10 mouse cellular contexts compared by ENCODE assay signal in genomic region chr11:109504977-109505376, GRCm38 (mm10). TPM values are rescaled to one million over a fixed set of nuclear protein-coding genes. Genes with fewer than 3 reads are reported as not detected.
DNase-seq lines count a peak whose midpoint lies in the region; ATAC-seq lines count a peak whose summit lies in the region.
"Had no signal": no experiment of that assay in that cellular context is flagged by ENCODE, and none has a peak within 500 bp of the region (broad histone marks: within the 10 kb centered on the region; RNA-seq: fewer than 3 reads in every experiment).

No protein-coding gene starts in this region.

- H3K9me3 ChIP-seq in heart, embryonic 11.5 days (replicated peaks; ENCODE audit: control insufficient read depth, low read length), result no peaks in the 10 kb centered on the region
- no peaks in the 10 kb centered on the region for H3K9me3 ChIP-seq in kidney, embryonic 14.5 days (ENCODE audit: control insufficient read depth, low read length)
- H3K9me3 ChIP-seq: hindbrain, embryonic 12.5 days; liver, embryonic 13.5 days had no signal

- H3K4me3 ChIP-seq in heart, embryonic 11.5 days (ENCODE audit: low read depth, low read length), result no peak overlapping the region
- H3K4me3 ChIP-seq in kidney, embryonic 14.5 days (ENCODE audit: low read length), result no peak overlapping the region
- H3K4me3 ChIP-seq: hindbrain, embryonic 12.5 days; liver, embryonic 13.5 days had no signal

- no peaks in the 10 kb centered on the region for H3K27me3 ChIP-seq in heart, embryonic 11.5 days (ENCODE audit: control insufficient read depth, insufficient read depth, low read length)
- H3K27me3 ChIP-seq in kidney, embryonic 14.5 days (ENCODE audit: control insufficient read depth, insufficient read depth, low read length), result no peaks in the 10 kb centered on the region
- H3K27me3 ChIP-seq: hindbrain, embryonic 12.5 days; liver, embryonic 13.5 days had no signal

- no peak for ATAC-seq in heart, embryonic 11.5 days (replicated peaks; ENCODE audit: insufficient number of reproducible peaks, low FRiP score, low TSS enrichment)
- peak; percentile 44; the same call in 1 of the 2 replicates for ATAC-seq in kidney, embryonic 14.5 days (ENCODE audit: low FRiP score, low TSS enrichment)
- no peak for ATAC-seq in megakaryocyte-erythroid progenitor cell, adult 5-6 weeks (replicated peaks; ENCODE audit: low FRiP score, low TSS enrichment, poor library complexity, severe bottlenecking)

- 61% methylated on average over 9 of the region's 9 CpGs for WGBS in heart, embryonic 11.5 days (ENCODE audit: insufficient replicate concordance)
- WGBS in kidney, embryonic 14.5 days, result 50% methylated on average over 9 of the region's 9 CpGs

- no peaks in the 10 kb centered on the region for H3K36me3 ChIP-seq in heart, embryonic 11.5 days (ENCODE audit: control insufficient read depth, insufficient read depth, low read length)
- no peaks in the 10 kb centered on the region for H3K36me3 ChIP-seq in kidney, embryonic 14.5 days (ENCODE audit: control insufficient read depth, insufficient read depth, low read length)
- H3K36me3 ChIP-seq: hindbrain, embryonic 12.5 days; liver, embryonic 13.5 days had no signal

- H3K4me2 ChIP-seq in heart, embryonic 11.5 days, result no peak overlapping the region
- no peak overlapping the region for H3K4me2 ChIP-seq in kidney, embryonic 14.5 days (replicated peaks; ENCODE audit: low read depth, low read length)
- H3K4me2 ChIP-seq: hindbrain, embryonic 12.5 days; liver, embryonic 13.5 days had no signal

- peak; percentile 58 to 63 for DNase-seq in heart, adult 18-20 months
- peak; percentile 57 for DNase-seq in MN1 (ENCODE audit: low spot score)
- peak; percentile 96 to 98 for DNase-seq in cerebellum, adult 18-20 months
- no peak for DNase-seq in thymus, postnatal 10 days (ENCODE audit: low spot score in 2 of 2)
- DNase-seq in urinary bladder, postnatal 25 days (ENCODE audit: low spot score), result no peak
- DNase-seq: liver, embryonic 13.5 days had no signal

- no peak overlapping the region for H3K27ac ChIP-seq in heart, embryonic 11.5 days (ENCODE audit: low read depth, low read length)
- no peak overlapping the region for H3K27ac ChIP-seq in kidney, embryonic 14.5 days (ENCODE audit: low read depth, low read length)
- H3K27ac ChIP-seq: hindbrain, embryonic 12.5 days; liver, embryonic 13.5 days had no signal

- H3K9ac ChIP-seq in heart, embryonic 11.5 days (ENCODE audit: low read depth, low read length), result no peak overlapping the region
- H3K9ac ChIP-seq in kidney, embryonic 14.5 days (ENCODE audit: low read depth, low read length), result 0 out of 2 replicates have a peak overlapping the region, but pooled peaks have one; percentile 18
- H3K9ac ChIP-seq: hindbrain, embryonic 12.5 days; liver, embryonic 13.5 days had no signal

- 0 out of 2 replicates have a peak, but pooled peaks cover 3% of the 10 kb centered on the region for H3K4me1 ChIP-seq in heart, embryonic 11.5 days (ENCODE audit: control insufficient read depth, insufficient read depth, low read length)
- H3K4me1 ChIP-seq in kidney, embryonic 14.5 days (ENCODE audit: control insufficient read depth, insufficient read depth, low read length), result no peaks in the 10 kb centered on the region

RNA-seq across cellular contexts. Expression of gene Slc16a6, which starts 31.6 kb away (rescaled TPM):
- total RNA-seq in heart, adult 18-20 months (2021), result 1 to 10 TPM; 7.3 to 9.2 TPM
- polyA plus RNA-seq in heart, embryonic 11.5 days (2014; fragmentation: Nextera tagmentation; extraction: Ambion mirVana), result 10.2 and 12.7 TPM in 2 replicates
- polyA plus RNA-seq in kidney, embryonic 14.5 days (2014; fragmentation: Nextera tagmentation; extraction: Ambion mirVana), result 9.7 and 11.8 TPM in 2 replicates
- total RNA-seq in megakaryocyte-erythroid progenitor cell, adult 5-6 weeks (2014; fragmentation: Nextera tagmentation), result 40.6 and 46.9 TPM in 2 replicates
- 16.5 and 20.6 TPM in 2 replicates for total RNA-seq in megakaryocyte-erythroid progenitor cell, adult 5-6 weeks (2017)

RNA-seq across cellular contexts. Expression of gene Arsg, which starts 31.8 kb away (rescaled TPM):
- 1 to 10 TPM; 1.4 to 2.1 TPM for total RNA-seq in heart, adult 18-20 months (2021)
- polyA plus RNA-seq in heart, embryonic 11.5 days (2014; fragmentation: Nextera tagmentation; extraction: Ambion mirVana), result 4.2 and 5.1 TPM in 2 replicates
- polyA plus RNA-seq in kidney, embryonic 14.5 days (2014; fragmentation: Nextera tagmentation; extraction: Ambion mirVana), result 2.2 and 6.1 TPM in 2 replicates
- total RNA-seq in megakaryocyte-erythroid progenitor cell, adult 5-6 weeks (2014; fragmentation: Nextera tagmentation), result 7.3 and 9.3 TPM in 2 replicates
- 4.1 and 4.7 TPM in 2 replicates for total RNA-seq in megakaryocyte-erythroid progenitor cell, adult 5-6 weeks (2017)

Comparison
In these comparisons a context has a peak if more than half of its experiments do, and no peak if none do; other contexts are left out.
1. DNase-seq: peak in heart, adult 18-20 months (2 of 2), MN1 (single experiment) and cerebellum, adult 18-20 months (2 of 2); none in thymus, postnatal 10 days (0 of 2) and urinary bladder, postnatal 25 days (single experiment).